Mouse (Mus musculus) ES-E14 (cell line): ENCODE measurements around the gene Ptgir. TPM values are rescaled to one million over a fixed set of nuclear protein-coding genes. Genes with fewer than 3 reads are reported as not detected.

Source experiments
- DNase-seq: peaks from one replicate; pipeline ENCODE4 v3.0.0-alpha.2; 2013; ENCODE audit warnings: low read depth, low spot score
- H3K27ac ChIP-seq: 2 replicates; pipeline ENCODE4 v1.5.1; 2012; ENCODE audit warnings: low read depth, mild to moderate bottlenecking, low read length, moderate library complexity, mixed read lengths; ENCODE audit not compliant: poor library complexity, insufficient read depth, severe bottlenecking
- H3K36me3 ChIP-seq: 2 replicates; pipeline ENCODE4 v1.6.1; 2012; ENCODE audit warnings: mild to moderate bottlenecking, low read length, moderate library complexity, mixed read lengths; ENCODE audit not compliant: control insufficient read depth, poor library complexity, insufficient read depth, severe bottlenecking
- H3K4me1 ChIP-seq, 2 experiments: fragments of 150-350 bp in 1 of 2; sonication (generic) in 1 of 2; 2 replicates each; pipeline ENCODE4 v1.6.1; 2012; ENCODE audit warnings: low read length in 2 of 2, mild to moderate bottlenecking in 1 of 2, mixed read lengths in 1 of 2; ENCODE audit not compliant: control insufficient read depth in 2 of 2, insufficient read depth in 2 of 2, poor library complexity in 1 of 2
- H3K4me3 ChIP-seq, 2 experiments: fragments of 150-350 bp in 1 of 2; sonication (generic) in 1 of 2; 2 replicates each; pipeline ENCODE4 v1.5.1; 2012; ENCODE audit warnings: low read length in 2 of 2, low read depth in 1 of 2, mild to moderate bottlenecking in 1 of 2, mixed read lengths in 1 of 2; ENCODE audit not compliant: insufficient read depth in 1 of 2, poor library complexity in 1 of 2, severe bottlenecking in 1 of 2
- H3K9ac ChIP-seq: 2 replicates; pipeline ENCODE4 v1.6.1; 2012; ENCODE audit warnings: low read depth, mild to moderate bottlenecking, low read length, mixed read lengths; ENCODE audit not compliant: poor library complexity, insufficient read depth, severe bottlenecking
- H3K9me3 ChIP-seq: fragments of 150-350 bp; sonication (generic); 2 replicates; pipeline ENCODE4 v1.6.1; 2012; ENCODE audit warnings: low read depth, mild to moderate bottlenecking, low read length; ENCODE audit not compliant: control insufficient read depth, insufficient read depth
- CHD2 ChIP-seq: IDR thresholded peaks from 2 replicates; pipeline ENCODE4 v1.6.1; 2014; ENCODE audit warnings: mild to moderate bottlenecking, low read depth, low read length, inconsistent platforms
- HCFC1 ChIP-seq: IDR thresholded peaks from 2 replicates; pipeline ENCODE4 v1.6.1; 2012; ENCODE audit warnings: low read length, inconsistent platforms, borderline replicate concordance; ENCODE audit not compliant: insufficient read depth
- MAFK ChIP-seq: IDR thresholded peaks from 2 replicates; pipeline ENCODE4 v1.6.1; 2014; ENCODE audit warnings: mild to moderate bottlenecking, low read depth, low read length, inconsistent platforms; ENCODE audit not compliant: insufficient read depth
- ZC3H11A ChIP-seq: IDR thresholded peaks from 2 replicates; pipeline ENCODE4 v1.6.1; 2012; ENCODE audit warnings: low read depth, mild to moderate bottlenecking, inconsistent platforms, low read length, borderline replicate concordance
- ZNF384 ChIP-seq: IDR thresholded peaks from 2 replicates; pipeline ENCODE4 v1.6.1; 2012; ENCODE audit warnings: low read depth, low read length, inconsistent platforms
- in situ Hi-C, 2 experiments: fragments of 600-800 bp; cut with MboI; formaldehyde crosslinking; loops; one replicate each; pipeline ENCODE4 v1.15.1; 2025; ENCODE audit warnings: low sequenced_read_pairs in 2 of 2, inconsistent platforms in 1 of 2; ENCODE audit not compliant: unreplicated experiment in 2 of 2
- total RNA-seq: library from RNA; depleted of rRNA; stranded (reverse); fragments of 300-350 nt; gene quantifications from 2 replicates; pipeline ENCODE4 v1.2.3, GENCODE M21; 2012

Gene Ptgir
- total RNA-seq, 1 experiment: 0.09 TPM

- no peak overlapping the region for H3K4me3 ChIP-seq
- TF ChIP-seq HCFC1 (no peak), ZNF384 (no peak), ZC3H11A (no peak), MAFK (no peak), CHD2 (no peak)
- H3K36me3 ChIP-seq: no peaks in the 10 kb centered on the region
- in situ Hi-C loops: no loop called here
- H3K9ac ChIP-seq: no peak overlapping the region
- H3K9me3 ChIP-seq: no peaks in the 10 kb centered on the region
- no peak for DNase-seq
- no peak overlapping the region for H3K27ac ChIP-seq
- peaks cover 7 to 11% of the 10 kb centered on the region in 2 experiments; a peak in 3 of 4 replicates for H3K4me1 ChIP-seq
Measured at GRCm38 (mm10) chr7:16877717-16878116, 28.6 kb upstream of the Ptgir start.

- no peak for TF ChIP-seq HCFC1
- no peak for TF ChIP-seq CHD2
- TF ChIP-seq MAFK: no peak
- TF ChIP-seq ZC3H11A: no peak
- TF ChIP-seq ZNF384: no peak
- DNase-seq: no peak
- Histone ChIP-seq H3K9me3 (no peaks in the 10 kb centered on the region), H3K9ac (peak overlapping the region; percentile 43; the same call in 1 of the 2 replicates), H3K4me1 (peaks cover 7 to 13% of the 10 kb centered on the region in 2 experiments; a peak in 3 of 4 replicates), H3K27ac (peak overlapping the region; percentile 92), H3K4me3 (peak overlapping the region in 1 of 2 experiments; percentile 35; a peak in 1 of 4 replicates), H3K36me3 (no peaks in the 10 kb centered on the region)
- in situ Hi-C loops: no loop called here
Measured at GRCm38 (mm10) chr7:16879796-16880547, 26.3 kb upstream of the Ptgir start.

GRCm38 (mm10) chr7:16880615-16881014 is 25.7 kb upstream of the Ptgir start:
- no peaks in the 10 kb centered on the region for H3K9me3 ChIP-seq
- peak overlapping the region; percentile 92 for H3K27ac ChIP-seq
- peak overlapping the region in 1 of 2 experiments; percentile 35; a peak in 2 of 4 replicates for H3K4me3 ChIP-seq
- TF ChIP-seq HCFC1 (no peak), CHD2 (no peak), MAFK (no peak), ZNF384 (no peak), ZC3H11A (no peak)
- peak overlapping the region; percentile 43 for H3K9ac ChIP-seq
- H3K4me1 ChIP-seq: peaks cover 7 to 10% of the 10 kb centered on the region in 2 experiments; a peak in 3 of 4 replicates
- H3K36me3 ChIP-seq: no peaks in the 10 kb centered on the region
- in situ Hi-C loops: no loop called here
- DNase-seq: no peak

GRCm38 (mm10) chr7:16883162-16883561 is 23.1 kb upstream of the Ptgir start:
- no peak for DNase-seq
- Histone ChIP-seq H3K4me1 (peaks cover 3 to 19% of the 10 kb centered on the region in 2 experiments; a peak in 2 of 4 replicates), H3K9me3 (no peaks in the 10 kb centered on the region), H3K9ac (no peak overlapping the region), H3K27ac (no peak overlapping the region), H3K36me3 (peaks cover 6% of the 10 kb centered on the region; the same call in 1 of the 2 replicates), H3K4me3 (no peak overlapping the region)
- in situ Hi-C loops: no loop called here
- TF ChIP-seq ZNF384 (no peak), ZC3H11A (no peak), CHD2 (no peak), HCFC1 (no peak), MAFK (no peak)
